In the genomic region with DNA sequence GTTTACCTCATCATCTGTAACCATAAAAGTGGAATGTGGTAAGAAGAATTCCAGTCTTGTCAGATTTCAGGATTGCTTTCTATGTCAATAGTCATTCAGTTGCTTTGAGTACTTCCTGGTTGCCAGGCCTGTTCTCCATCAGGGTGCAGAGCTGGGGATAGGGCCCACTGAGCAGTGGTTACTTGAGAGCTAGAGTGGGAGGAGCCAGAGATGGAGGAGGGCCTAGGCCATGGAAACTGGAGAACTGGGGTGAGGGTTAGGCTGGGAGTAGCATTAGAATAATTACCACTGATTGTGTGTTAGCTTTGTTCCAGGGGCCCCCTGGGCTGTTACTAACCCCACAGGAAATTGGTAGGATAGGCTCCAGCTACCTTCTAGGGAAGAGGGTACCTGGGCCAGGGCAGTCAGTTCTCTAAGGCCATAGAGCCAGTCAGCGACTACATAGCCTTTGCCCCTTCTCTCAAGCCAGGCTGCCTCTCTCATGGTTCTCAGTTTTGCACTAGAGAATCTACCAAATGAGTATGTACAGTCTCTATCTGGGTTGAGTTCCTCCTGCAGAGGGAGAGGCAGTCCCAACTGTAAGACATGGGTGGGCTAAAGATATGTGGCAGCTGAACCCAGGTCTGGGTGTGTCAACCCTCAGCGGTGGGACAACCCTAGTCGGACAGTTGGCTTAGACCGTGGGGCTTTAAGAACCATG, we compare ENCODE assay signal across 10 mouse cellular contexts. TPM values are rescaled to one million over a fixed set of nuclear protein-coding genes. Genes with fewer than 3 reads are reported as not detected.
DNase-seq lines count a peak whose midpoint lies in the region; ATAC-seq and TF ChIP-seq lines count a peak whose summit lies in the region.
"Had no signal": no experiment of that assay in that cellular context is flagged by ENCODE, and none has a peak within 500 bp of the region (broad histone marks: within the 10 kb centered on the region; RNA-seq: fewer than 3 reads in every experiment).

No protein-coding gene starts in this region.

- TF ChIP-seq CTCF in kidney, postnatal 0 days (IDR thresholded peaks at IDR 0.05; ENCODE audit: low read depth) = no peak

- H3K4me3 ChIP-seq in kidney, postnatal 0 days (replicated peaks; ENCODE audit: low read depth, low read length) = no peak overlapping the region
- H3K4me3 ChIP-seq in embryonic facial prominence, embryonic 11.5 days (ENCODE audit: low read depth, low read length) = no peak overlapping the region
- peak overlapping the region; percentile 30 for H3K4me3 ChIP-seq in liver, embryonic 15.5 days (replicated peaks)
- no peak overlapping the region for H3K4me3 ChIP-seq in stomach, embryonic 15.5 days (replicated peaks)
- no peak overlapping the region for H3K4me3 ChIP-seq in hindbrain, embryonic 14.5 days (replicated peaks; ENCODE audit: low read length)
- H3K4me3 ChIP-seq: hindbrain, embryonic 13.5 days; limb, embryonic 15.5 days had no signal

- H3K27ac ChIP-seq in kidney, postnatal 0 days = no peak overlapping the region
- peak overlapping the region; percentile 54 for H3K27ac ChIP-seq in embryonic facial prominence, embryonic 11.5 days (replicated peaks; ENCODE audit: low read depth, low read length)
- peak overlapping the region; percentile 97 for H3K27ac ChIP-seq in liver, embryonic 15.5 days (replicated peaks)
- peak overlapping the region; percentile 57; the same call in 1 of the 2 replicates for H3K27ac ChIP-seq in stomach, embryonic 15.5 days
- H3K27ac ChIP-seq in hindbrain, embryonic 14.5 days = no peak overlapping the region
- H3K27ac ChIP-seq: hindbrain, embryonic 13.5 days; limb, embryonic 15.5 days had no signal

- H3K9ac ChIP-seq in kidney, postnatal 0 days (ENCODE audit: low read depth, low read length) = no peak overlapping the region
- H3K9ac ChIP-seq in embryonic facial prominence, embryonic 11.5 days (replicated peaks; ENCODE audit: low read length) = no peak overlapping the region
- peak overlapping the region; percentile 56 for H3K9ac ChIP-seq in liver, embryonic 15.5 days
- H3K9ac ChIP-seq in stomach, embryonic 15.5 days = no peak overlapping the region
- no peak overlapping the region for H3K9ac ChIP-seq in hindbrain, embryonic 14.5 days
- H3K9ac ChIP-seq: hindbrain, embryonic 13.5 days; limb, embryonic 15.5 days had no signal

- 61% methylated on average over 4 of the region's 4 CpGs for WGBS in kidney, postnatal 0 days
- 89% methylated on average over 4 of the region's 4 CpGs for WGBS in embryonic facial prominence, embryonic 11.5 days
- 24% methylated on average over 4 of the region's 4 CpGs for WGBS in liver, embryonic 15.5 days (ENCODE audit: insufficient replicate concordance)
- 66% methylated on average over 4 of the region's 4 CpGs for WGBS in stomach, embryonic 15.5 days
- 83% methylated on average over 4 of the region's 4 CpGs for WGBS in hindbrain, embryonic 14.5 days

- no peaks in the 10 kb centered on the region for H3K27me3 ChIP-seq in kidney, postnatal 0 days (ENCODE audit: insufficient read depth, low read length)
- no peaks in the 10 kb centered on the region for H3K27me3 ChIP-seq in embryonic facial prominence, embryonic 11.5 days (ENCODE audit: control insufficient read depth, insufficient read depth, low read length)
- H3K27me3 ChIP-seq in liver, embryonic 15.5 days = no peaks in the 10 kb centered on the region
- H3K27me3 ChIP-seq in stomach, embryonic 15.5 days (replicated peaks) = no peaks in the 10 kb centered on the region
- H3K27me3 ChIP-seq in hindbrain, embryonic 14.5 days (ENCODE audit: control insufficient read depth, insufficient read depth, low read length) = no peaks in the 10 kb centered on the region
- H3K27me3 ChIP-seq: limb, embryonic 15.5 days had no signal

- no peak overlapping the region for H3K4me2 ChIP-seq in kidney, postnatal 0 days (ENCODE audit: low read length)
- H3K4me2 ChIP-seq in embryonic facial prominence, embryonic 11.5 days (ENCODE audit: low read depth, low read length) = no peak overlapping the region
- peak overlapping the region; percentile 68 for H3K4me2 ChIP-seq in liver, embryonic 15.5 days
- no peak overlapping the region for H3K4me2 ChIP-seq in stomach, embryonic 15.5 days
- H3K4me2 ChIP-seq in hindbrain, embryonic 14.5 days (replicated peaks) = no peak overlapping the region
- H3K4me2 ChIP-seq: hindbrain, embryonic 13.5 days; limb, embryonic 15.5 days had no signal

- H3K36me3 ChIP-seq in kidney, postnatal 0 days (ENCODE audit: insufficient read depth, low read length) = no peaks in the 10 kb centered on the region
- no peaks in the 10 kb centered on the region for H3K36me3 ChIP-seq in embryonic facial prominence, embryonic 11.5 days (replicated peaks; ENCODE audit: control insufficient read depth, insufficient read depth, low read depth, low read length)
- peaks cover 3% of the 10 kb centered on the region; the same call in 1 of the 2 replicates for H3K36me3 ChIP-seq in liver, embryonic 15.5 days (replicated peaks)
- no peaks in the 10 kb centered on the region for H3K36me3 ChIP-seq in stomach, embryonic 15.5 days
- no peaks in the 10 kb centered on the region for H3K36me3 ChIP-seq in hindbrain, embryonic 14.5 days (replicated peaks; ENCODE audit: control insufficient read depth, insufficient read depth)
- H3K36me3 ChIP-seq: hindbrain, embryonic 13.5 days; limb, embryonic 15.5 days had no signal

- no peaks in the 10 kb centered on the region for H3K4me1 ChIP-seq in kidney, postnatal 0 days (replicated peaks; ENCODE audit: insufficient read depth, low read length)
- H3K4me1 ChIP-seq in embryonic facial prominence, embryonic 11.5 days (ENCODE audit: control insufficient read depth, insufficient read depth, low read length) = no peaks in the 10 kb centered on the region; the same call in 1 of the 2 replicates
- peaks cover 98% of the 10 kb centered on the region for H3K4me1 ChIP-seq in liver, embryonic 15.5 days (replicated peaks)
- H3K4me1 ChIP-seq in stomach, embryonic 15.5 days = 0 out of 2 replicates have a peak, but pooled peaks cover 6% of the 10 kb centered on the region
- H3K4me1 ChIP-seq in hindbrain, embryonic 14.5 days (replicated peaks; ENCODE audit: control insufficient read depth, insufficient read depth, low read length) = no peaks in the 10 kb centered on the region
- H3K4me1 ChIP-seq: limb, embryonic 15.5 days had no signal

- peak; percentile 78 for DNase-seq in kidney, postnatal 0 days (ENCODE audit: low spot score)
- DNase-seq in kidney, postnatal 14 days = no peak
- peak; percentile 61 for DNase-seq in embryonic facial prominence, embryonic 11.5 days (ENCODE audit: low spot score)
- no peak for DNase-seq in B cell, adult 2 months
- DNase-seq in hindbrain, embryonic 14.5 days (ENCODE audit: low spot score) = no peak

- peak; percentile 76 for ATAC-seq in kidney, postnatal 0 days (replicated peaks; ENCODE audit: low FRiP score, low read depth)
- ATAC-seq in embryonic facial prominence, embryonic 11.5 days (replicated peaks; ENCODE audit: insufficient number of reproducible peaks, low FRiP score, low TSS enrichment, low read depth) = no peak; the same call in 1 of the 2 replicates
- ATAC-seq in liver, embryonic 15.5 days (ENCODE audit: insufficient read depth) = peak; percentile 68
- ATAC-seq in stomach, embryonic 15.5 days (ENCODE audit: insufficient read depth, low FRiP score, low read depth) = peak; percentile 82
- ATAC-seq in inflammation-experienced regulatory T-cells, adult 6 months = no peak
- no peak for ATAC-seq in hindbrain, embryonic 14.5 days (ENCODE audit: low FRiP score)

- H3K9me3 ChIP-seq in kidney, postnatal 0 days (replicated peaks; ENCODE audit: low read length) = no peaks in the 10 kb centered on the region
- H3K9me3 ChIP-seq in embryonic facial prominence, embryonic 11.5 days (replicated peaks; ENCODE audit: control insufficient read depth, low read length) = no peaks in the 10 kb centered on the region
- no peaks in the 10 kb centered on the region for H3K9me3 ChIP-seq in liver, embryonic 15.5 days (replicated peaks)
- no peaks in the 10 kb centered on the region for H3K9me3 ChIP-seq in stomach, embryonic 15.5 days
- no peaks in the 10 kb centered on the region for H3K9me3 ChIP-seq in hindbrain, embryonic 14.5 days (ENCODE audit: control insufficient read depth, low read length)
- H3K9me3 ChIP-seq: hindbrain, embryonic 13.5 days; limb, embryonic 15.5 days had no signal

RNA-seq across cellular contexts. Expression of gene Dapk2, which starts 23.3 kb away (rescaled TPM):
- 8.4 and 8.6 TPM in 2 replicates for polyA plus RNA-seq in kidney, postnatal 0 days (2015; fragmentation: Nextera tagmentation; extraction: Ambion mirVana)
- 5.7 and 6.2 TPM in 2 replicates for polyA plus RNA-seq in embryonic facial prominence, embryonic 11.5 days (2014; fragmentation: Nextera tagmentation; extraction: Ambion mirVana)
- 31.9 and 33.9 TPM in 2 replicates for polyA plus RNA-seq in liver, embryonic 15.5 days (2015; fragmentation: Nextera tagmentation; extraction: Ambion mirVana)
- 6.8 and 10.1 TPM in 2 replicates for polyA plus RNA-seq in stomach, embryonic 15.5 days (2015; fragmentation: Nextera tagmentation; extraction: Ambion mirVana)
- polyA plus RNA-seq in inflammation-experienced regulatory T-cells, adult 6 months (2017; shearing (Covaris generic)) = 1 to 10 TPM in 2 of 3 experiments, under 1 TPM in 1; 0.44 to 8.2 (median 1.5) TPM
- polyA plus RNA-seq in hindbrain, embryonic 14.5 days (2014; fragmentation: Nextera tagmentation; extraction: Ambion mirVana) = 0.59 and 0.80 TPM in 2 replicates

RNA-seq across cellular contexts. Expression of gene Ciao2a, which starts 54.9 kb away (rescaled TPM):
- 173 and 186 TPM in 2 replicates for polyA plus RNA-seq in kidney, postnatal 0 days (2015; fragmentation: Nextera tagmentation; extraction: Ambion mirVana)
- 184 and 206 TPM in 2 replicates for polyA plus RNA-seq in embryonic facial prominence, embryonic 11.5 days (2014; fragmentation: Nextera tagmentation; extraction: Ambion mirVana)
- 117 and 132 TPM in 2 replicates for polyA plus RNA-seq in liver, embryonic 15.5 days (2015; fragmentation: Nextera tagmentation; extraction: Ambion mirVana)
- 170 and 180 TPM in 2 replicates for polyA plus RNA-seq in stomach, embryonic 15.5 days (2015; fragmentation: Nextera tagmentation; extraction: Ambion mirVana)
- 100 to 1,000 TPM; 150 to 233 (median 160) TPM for polyA plus RNA-seq in inflammation-experienced regulatory T-cells, adult 6 months (2017; shearing (Covaris generic))
- 65.8 and 72.2 TPM in 2 replicates for polyA plus RNA-seq in hindbrain, embryonic 14.5 days (2014; fragmentation: Nextera tagmentation; extraction: Ambion mirVana)

RNA-seq across cellular contexts. Expression of gene Snx1, which starts 54.9 kb away (rescaled TPM):
- polyA plus RNA-seq in kidney, postnatal 0 days (2015; fragmentation: Nextera tagmentation; extraction: Ambion mirVana) = 131 and 141 TPM in 2 replicates
- polyA plus RNA-seq in embryonic facial prominence, embryonic 11.5 days (2014; fragmentation: Nextera tagmentation; extraction: Ambion mirVana) = 144 and 148 TPM in 2 replicates
- polyA plus RNA-seq in liver, embryonic 15.5 days (2015; fragmentation: Nextera tagmentation; extraction: Ambion mirVana) = 62.7 and 64.8 TPM in 2 replicates
- 124 and 129 TPM in 2 replicates for polyA plus RNA-seq in stomach, embryonic 15.5 days (2015; fragmentation: Nextera tagmentation; extraction: Ambion mirVana)
- 10 to 100 TPM; 85.3 to 96.7 (median 96.4) TPM for polyA plus RNA-seq in inflammation-experienced regulatory T-cells, adult 6 months (2017; shearing (Covaris generic))
- polyA plus RNA-seq in hindbrain, embryonic 14.5 days (2014; fragmentation: Nextera tagmentation; extraction: Ambion mirVana) = 75.9 and 77.0 TPM in 2 replicates

Comparison
In these comparisons a context has a peak if more than half of its experiments do, and no peak if none do; other contexts are left out.
1. DNase-seq: peak in kidney, postnatal 0 days (single experiment) and embryonic facial prominence, embryonic 11.5 days (single experiment); none in kidney, postnatal 14 days (single experiment), B cell, adult 2 months (0 of 2) and hindbrain, embryonic 14.5 days (single experiment).
2. ATAC-seq: peak in kidney, postnatal 0 days (single experiment), liver, embryonic 15.5 days (single experiment) and stomach, embryonic 15.5 days (single experiment); none in embryonic facial prominence, embryonic 11.5 days (single experiment), inflammation-experienced regulatory T-cells, adult 6 months (single experiment) and hindbrain, embryonic 14.5 days (single experiment).
3. H3K27ac ChIP-seq: peak in embryonic facial prominence, embryonic 11.5 days (single experiment), liver, embryonic 15.5 days (single experiment) and stomach, embryonic 15.5 days (single experiment); none in kidney, postnatal 0 days (single experiment) and hindbrain, embryonic 14.5 days (single experiment).